Mouse (Mus musculus) midbrain, embryonic 10.5 days (tissue): ENCODE measurements at regions not wholly inside any gene's neighbourhood (a gene's known extent, or its start where the extent isn't known, plus 50 kb on each side); places are given as distances from the start of the nearest gene placed in this dataset.
A peak's percentile ranks its signal among the peaks of the same experiment; 100 is the strongest.

Experiments
- DNase-seq: peaks from one replicate; pipeline ENCODE4 v3.0.0-alpha.2; 2017; ENCODE audit warnings: low spot score
- H3K27ac ChIP-seq: fragments of 300-500 bp; sonication (generic); replicated peaks from 2 replicates; pipeline ENCODE4 v1.5.1; 2016; ENCODE audit warnings: mild to moderate bottlenecking
- H3K27me3 ChIP-seq: fragments of 300-500 bp; sonication (generic); 2 replicates; pipeline ENCODE4 v1.6.1; 2016; ENCODE audit warnings: low read depth, mild to moderate bottlenecking; ENCODE audit not compliant: poor library complexity, severe bottlenecking
- H3K36me3 ChIP-seq: fragments of 300-500 bp; sonication (generic); 2 replicates; pipeline ENCODE4 v1.6.1; 2016; ENCODE audit warnings: mild to moderate bottlenecking, moderate library complexity
- H3K4me1 ChIP-seq: fragments of 300-500 bp; sonication (generic); 2 replicates; pipeline ENCODE4 v1.6.1; 2016
- H3K4me3 ChIP-seq: fragments of 300-500 bp; sonication (generic); 2 replicates; pipeline ENCODE4 v1.5.1; 2016; ENCODE audit warnings: mild to moderate bottlenecking, moderate library complexity
- H3K9me3 ChIP-seq: fragments of 300-500 bp; sonication (generic); replicated peaks from 2 replicates; pipeline ENCODE4 v1.6.1; 2016; ENCODE audit warnings: mild to moderate bottlenecking
- WGBS: fragments of 180-500 bp; shearing (Covaris S2); methylation state at CpG from one replicate; pipeline ENCODE4 v1.1.7; 2016; 5-methylcytosine and 5-hydroxymethylcytosine counted together

GRCm38 (mm10) chr5:102399006-102399405 is 82.2 kb upstream of the Arhgap24 start:
- no peaks in the 10 kb centered on the region for H3K9me3 ChIP-seq
- H3K4me3 ChIP-seq: no peak overlapping the region
- no peak overlapping the region for H3K27ac ChIP-seq
- H3K27me3 ChIP-seq: no peaks in the 10 kb centered on the region
- WGBS: 87% methylated on average over 4 of the region's 4 CpGs
- no peak for DNase-seq
- H3K36me3 ChIP-seq: no peaks in the 10 kb centered on the region
- H3K4me1 ChIP-seq: no peaks in the 10 kb centered on the region

DNA sequence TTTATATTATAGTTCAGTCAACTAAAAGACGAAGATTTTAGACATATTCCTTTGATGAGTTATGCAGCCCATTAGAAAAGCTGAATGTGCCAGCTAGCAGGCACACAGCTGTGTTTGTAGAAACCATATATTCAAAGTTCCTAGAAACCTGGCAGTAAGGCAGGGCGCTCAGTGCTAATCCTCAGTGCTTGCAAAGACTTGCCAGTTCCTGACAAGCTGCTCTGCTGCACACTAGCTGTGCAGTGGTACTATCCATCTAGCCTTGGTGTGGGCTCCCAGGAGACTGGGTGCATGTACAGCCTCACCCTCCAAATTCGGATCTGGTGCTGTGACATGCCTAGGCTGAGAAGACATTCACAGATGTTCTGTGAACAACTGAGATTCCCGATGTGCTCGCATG is 63.5 kb upstream of the Arhgap24 start:
- no peaks in the 10 kb centered on the region for H3K4me1 ChIP-seq
- DNase-seq: no peak
- H3K4me3 ChIP-seq: no peak overlapping the region
- no peak overlapping the region for H3K27ac ChIP-seq
- no peaks in the 10 kb centered on the region for H3K36me3 ChIP-seq
- H3K9me3 ChIP-seq: no peaks in the 10 kb centered on the region
- no peaks in the 10 kb centered on the region for H3K27me3 ChIP-seq
- WGBS: 85% methylated on average over 5 of the region's 5 CpGs

- H3K36me3 ChIP-seq: no peaks in the 10 kb centered on the region
- DNase-seq: peak; percentile 26
- 32% methylated on average over 1 of the region's 1 CpGs for WGBS
- no peaks in the 10 kb centered on the region for H3K9me3 ChIP-seq
- no peak overlapping the region for H3K27ac ChIP-seq
- H3K4me1 ChIP-seq: no peaks in the 10 kb centered on the region
- no peak overlapping the region for H3K4me3 ChIP-seq
- H3K27me3 ChIP-seq: no peaks in the 10 kb centered on the region
These were observed 62.1 kb upstream of the Arhgap24 start for GRCm38 (mm10) chr5:102419089-102419488.

- Histone ChIP-seq H3K36me3 (no peaks in the 10 kb centered on the region), H3K27ac (no peak overlapping the region), H3K27me3 (no peaks in the 10 kb centered on the region), H3K4me1 (no peaks in the 10 kb centered on the region), H3K4me3 (no peak overlapping the region), H3K9me3 (no peaks in the 10 kb centered on the region)
- 90% methylated on average over 16 of the region's 16 CpGs for whole genome bisulfite sequencing
- DNase-seq: no peak
These were observed 56.5 kb upstream of the Arhgap24 start for GRCm38 (mm10) chr5:102424636-102425242.

GRCm38 (mm10) chr5:102428310-102428709 is 52.9 kb upstream of the Arhgap24 start:
- H3K27ac ChIP-seq: no peak overlapping the region
- 77% methylated on average over 3 of the region's 3 CpGs for WGBS
- no peaks in the 10 kb centered on the region for H3K27me3 ChIP-seq
- no peaks in the 10 kb centered on the region for H3K9me3 ChIP-seq
- no peak for DNase-seq
- H3K4me3 ChIP-seq: no peak overlapping the region
- H3K4me1 ChIP-seq: no peaks in the 10 kb centered on the region
- no peaks in the 10 kb centered on the region for H3K36me3 ChIP-seq
